Mouse (Mus musculus) heart, postnatal 0 days (tissue): ENCODE data around the gene Ptch2.

Source experiments
- CTCF ChIP-seq: IDR thresholded peaks from 2 replicates; pipeline ENCODE4 v1.5.1; 2016; ENCODE audit warnings: antibody characterized with exemption, control low read depth, low read depth
- EP300 ChIP-seq: IDR thresholded peaks from 2 replicates; pipeline ENCODE4 v1.6.1; 2016; ENCODE audit warnings: antibody characterized with exemption, low read depth

GRCm38 (mm10) chr4:117070624-117071023 is 25.3 kb upstream of the Ptch2 start:
- TF ChIP-seq CTCF = no peak
- TF ChIP-seq EP300 = no peak
